Mouse (Mus musculus): Measurements from ENCODE around the gene Iqcm. TPM values are rescaled to one million over a fixed set of nuclear protein-coding genes. Genes with fewer than 3 reads are reported as not detected.

Iqcm gene
- total RNA-seq, 1 experiment from 2014 or later, result not detected

Other genes with a start within 250 kb of the Iqcm start
- gene Rasd2, start 234.8 kb upstream of the Iqcm start, total RNA-seq (2021), result 1.6 and 2.0 TPM in 2 replicates
- 0.34 TPM in 1 of 2 replicates, not detected in the other for gene Gm10358, start 42.1 kb upstream of the Iqcm start, total RNA-seq (2021)

Data from adrenal gland, postnatal 14 days (tissue).